Mouse (Mus musculus): ENCODE data around the gene Rbbp4. TPM values are rescaled to one million over a fixed set of nuclear protein-coding genes. Genes with fewer than 3 reads are reported as not detected.

The Rbbp4 gene
- polyA plus RNA-seq (2012; rRNA removed) = 16.5 and 22.5 TPM in 2 replicates

DNA sequence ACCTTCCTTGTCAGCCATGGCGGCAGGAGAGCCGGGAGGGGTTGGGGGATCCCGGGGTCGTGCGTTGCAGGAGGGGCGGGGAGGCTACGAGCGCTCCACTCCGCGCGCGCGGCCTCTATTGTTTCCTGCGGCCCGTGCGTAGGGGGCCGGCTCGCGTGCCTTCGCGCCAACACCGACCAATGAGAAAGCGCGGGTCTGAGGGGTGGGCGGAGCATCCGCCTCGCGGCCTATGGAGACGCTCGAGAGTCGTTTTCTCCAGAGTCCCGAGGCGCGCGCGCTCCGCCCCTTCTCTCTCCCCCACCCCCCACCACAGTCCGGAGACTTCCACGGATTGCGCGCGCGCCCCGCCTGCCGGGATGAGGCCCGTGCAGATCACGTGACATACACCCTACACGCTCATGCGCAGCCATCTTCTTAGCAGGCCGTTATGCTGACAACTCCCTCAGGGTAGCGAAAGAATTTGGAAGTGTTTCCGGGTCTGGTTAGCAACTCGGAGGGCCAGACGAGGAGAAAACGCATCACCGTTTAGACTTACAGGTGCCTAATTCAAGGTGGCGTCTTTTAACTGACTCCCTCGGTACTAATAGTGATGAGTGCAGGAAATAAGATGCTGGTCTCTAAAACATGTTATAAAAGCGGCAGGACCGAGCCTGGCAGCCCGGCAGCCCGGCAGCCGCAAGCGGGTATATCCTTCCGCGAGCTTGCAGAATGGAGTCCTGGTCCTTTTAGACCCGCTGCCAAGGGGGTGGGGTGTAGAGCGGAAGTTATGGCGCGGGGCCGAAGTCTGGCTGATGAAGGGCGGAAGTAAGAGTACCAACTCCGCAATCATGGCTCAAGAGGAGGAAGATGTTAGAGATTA is at the start of gene Rbbp4, which contains the start of gene Zbtb8os:
Gene Rbbp4, minus strand, starts transcription at position 155 of the 859 bp plus-strand sequence.
Gene Zbtb8os, plus strand, starts transcription at position 480 of the 859 bp plus-strand sequence.

DNA sequence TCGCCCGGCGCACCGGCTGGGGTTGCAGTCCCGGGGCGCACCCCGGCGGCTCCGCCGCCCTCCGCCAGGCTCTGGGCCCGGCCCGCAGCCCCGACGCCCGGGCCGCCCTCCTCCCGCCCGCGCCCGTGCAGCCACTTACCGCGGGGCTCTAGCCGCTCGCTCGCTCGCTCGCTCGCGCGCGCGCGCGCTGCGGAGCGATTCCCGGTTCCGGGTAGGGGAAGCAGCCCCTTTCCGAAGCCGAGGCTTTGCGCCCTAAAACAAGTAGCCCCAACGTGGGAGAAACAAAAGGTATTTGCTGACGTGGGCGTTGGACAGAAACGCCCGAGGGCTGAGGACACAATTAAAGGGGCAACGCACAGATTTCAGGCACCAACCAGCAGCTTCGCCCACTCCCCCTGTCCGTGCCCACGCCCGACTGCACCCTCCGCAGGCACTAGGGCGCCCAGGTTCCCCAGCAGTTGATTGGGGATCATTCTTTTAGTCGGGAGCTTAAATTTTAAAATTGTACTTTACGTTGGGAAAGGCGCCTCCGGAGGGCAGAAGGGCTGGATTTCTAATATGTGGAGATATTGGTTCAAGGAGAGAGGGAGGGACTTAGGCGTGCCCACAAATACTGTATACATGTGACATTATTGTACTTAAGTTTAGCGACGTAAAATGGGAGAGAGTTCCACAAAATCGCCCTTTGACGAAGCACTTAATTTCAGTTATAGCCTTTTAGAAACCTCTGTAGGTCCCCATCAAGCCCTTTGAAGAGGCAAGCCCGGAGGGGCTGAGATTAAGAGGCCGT is 42.6 kb upstream of the Rbbp4 start, which contains the start of gene Zbtb8a:
Gene Zbtb8a, minus strand, starts transcription at position 516 of the 790 bp plus-strand sequence.

DNA sequence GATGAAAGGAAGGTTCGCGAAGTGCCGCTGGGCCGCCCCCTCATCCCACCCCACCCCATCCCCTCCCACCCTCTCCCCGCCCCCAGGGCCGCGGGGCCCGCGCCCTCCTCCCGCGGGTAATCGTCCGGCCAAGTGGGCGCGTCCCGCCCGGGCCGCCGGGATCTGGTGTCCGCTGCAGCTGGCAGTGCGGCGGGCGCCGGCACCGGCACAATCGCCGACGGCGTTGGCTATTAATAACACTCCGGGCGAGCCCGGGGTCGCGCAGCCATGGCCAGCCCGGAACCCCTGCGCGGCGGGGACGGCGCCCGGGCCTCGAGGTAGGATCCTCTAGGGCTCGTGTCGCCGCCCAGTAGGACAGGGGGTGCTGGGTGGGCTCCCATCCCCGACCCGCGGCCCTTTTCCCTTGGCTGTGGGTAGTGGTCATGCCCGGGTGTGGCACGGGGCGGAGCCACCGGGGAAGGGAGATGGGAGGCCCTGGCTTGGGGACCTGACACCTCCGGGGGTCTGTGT is 47.6 kb downstream of the Rbbp4 start, which contains the start of gene Sync:
Gene Sync, plus strand, starts transcription at position 146 of the 510 bp plus-strand sequence.

DNA sequence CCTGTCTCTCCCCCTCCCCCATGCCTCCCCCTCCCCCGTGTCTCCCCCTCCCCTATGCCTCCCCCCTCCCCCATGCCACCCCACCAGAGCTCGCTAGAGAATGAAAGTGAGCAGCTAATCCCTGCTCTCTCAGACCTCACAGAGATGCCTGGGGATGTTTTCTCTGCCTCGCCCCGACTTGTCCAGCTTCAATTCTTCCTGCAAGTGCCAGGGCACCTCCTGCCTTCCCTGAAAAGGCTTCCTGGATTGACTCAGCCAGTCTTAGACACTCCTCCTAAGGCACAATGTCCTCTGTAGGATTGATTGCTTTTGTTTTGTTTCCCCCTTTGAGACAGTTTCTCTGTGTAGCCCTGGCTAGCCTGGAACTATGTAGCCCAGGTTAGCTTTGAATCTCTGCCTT is 74.0 kb downstream of the Rbbp4 start, which contains the start of gene C77080:
Gene C77080, minus strand, starts transcription at position 209 of the 400 bp plus-strand sequence.

Other genes starting within 250 kb of the Rbbp4 start
- 7.3 and 11.7 TPM in 2 replicates for gene Tmem54, start 229.8 kb downstream of the Rbbp4 start, polyA plus RNA-seq (2012; rRNA removed)
- 2.8 and 5.0 TPM in 2 replicates for gene Hpca, start 213.3 kb downstream of the Rbbp4 start, polyA plus RNA-seq (2012; rRNA removed)
- gene Fndc5, start 198.4 kb downstream of the Rbbp4 start, polyA plus RNA-seq (2012; rRNA removed) = 15.0 and 23.5 TPM in 2 replicates
- 19.7 and 29.6 TPM in 2 replicates for gene S100pbp, start 145.6 kb downstream of the Rbbp4 start, polyA plus RNA-seq (2012; rRNA removed)
- gene Yars, start 145.6 kb downstream of the Rbbp4 start, polyA plus RNA-seq (2012; rRNA removed) = 18.9 and 19.2 TPM in 2 replicates
- gene C77080, start 74.0 kb downstream of the Rbbp4 start, polyA plus RNA-seq (2012; rRNA removed) = 38.0 and 38.5 TPM in 2 replicates
- gene Sync, start 47.8 kb downstream of the Rbbp4 start, polyA plus RNA-seq (2012; rRNA removed) = 3.8 and 5.5 TPM in 2 replicates
- 4.1 and 7.2 TPM in 2 replicates for gene Zbtb8os, start 325 bp upstream of the Rbbp4 start, polyA plus RNA-seq (2012; rRNA removed)
- gene Zbtb8a, start 42.7 kb upstream of the Rbbp4 start, polyA plus RNA-seq (2012; rRNA removed) = 9.6 and 11.9 TPM in 2 replicates
- 6.6 and 7.6 TPM in 2 replicates for gene Zbtb8b, start 105.5 kb upstream of the Rbbp4 start, polyA plus RNA-seq (2012; rRNA removed)
- 17.6 and 21.9 TPM in 2 replicates for gene Bsdc1, start 126.2 kb upstream of the Rbbp4 start, polyA plus RNA-seq (2012; rRNA removed)
- 0.12 and 0.14 TPM in 2 replicates for gene Tssk3, start 155.7 kb upstream of the Rbbp4 start, polyA plus RNA-seq (2012; rRNA removed)
- gene Fam229a, start 155.8 kb upstream of the Rbbp4 start, polyA plus RNA-seq (2012; rRNA removed) = 0.77 and 1.3 TPM in 2 replicates
- 239 and 273 TPM in 2 replicates for gene Marcksl1, start 178.2 kb upstream of the Rbbp4 start, polyA plus RNA-seq (2012; rRNA removed)
- gene Hdac1, start 207.3 kb upstream of the Rbbp4 start, polyA plus RNA-seq (2012; rRNA removed) = 44.1 and 66.6 TPM in 2 replicates
- 3.2 and 4.3 TPM in 2 replicates for gene Lck, start 238.3 kb upstream of the Rbbp4 start, polyA plus RNA-seq (2012; rRNA removed)
- 13.2 and 17.4 TPM in 2 replicates for gene Fam167b, start 243.2 kb upstream of the Rbbp4 start, polyA plus RNA-seq (2012; rRNA removed)